Mouse (Mus musculus) olfactory bulb, adult 2 months (tissue): ENCODE results near the gene Dis3. TPM values are rescaled to one million over a fixed set of nuclear protein-coding genes. Genes with fewer than 3 reads are reported as not detected.

Source experiments
- H3K27ac ChIP-seq: fragments of 200-500 bp; 2 replicates; pipeline ENCODE4 v1.5.1; 2012; ENCODE audit warnings: low read depth, low read length; ENCODE audit not compliant: insufficient read depth
- H3K4me1 ChIP-seq: fragments of 200-500 bp; 2 replicates; pipeline ENCODE4 v1.6.1; 2012; ENCODE audit warnings: low read length; ENCODE audit not compliant: control insufficient read depth, insufficient read depth
- H3K4me3 ChIP-seq: fragments of 200-500 bp; 2 replicates; pipeline ENCODE4 v1.5.1; 2012; ENCODE audit warnings: mild to moderate bottlenecking, low read depth, low read length, moderate library complexity; ENCODE audit not compliant: insufficient read depth
- CTCF ChIP-seq: fragments of 200-500 bp; IDR thresholded peaks from 2 replicates; pipeline ENCODE4 v1.5.1; 2012; ENCODE audit warnings: low read depth, mild to moderate bottlenecking, low read length, moderate library complexity; ENCODE audit not compliant: insufficient read depth
- POLR2A ChIP-seq: fragments of 200-500 bp; IDR thresholded peaks from 2 replicates; pipeline ENCODE4 v1.6.1; 2012; ENCODE audit warnings: mild to moderate bottlenecking, low read depth, low read length, moderate library complexity; ENCODE audit not compliant: insufficient read depth
- WGBS: fragments of 180-500 bp; shearing (Covaris S2); methylation state at CpG from one replicate; pipeline ENCODE4 v1.1.7; 2018; 5-methylcytosine and 5-hydroxymethylcytosine counted together
- polyA plus RNA-seq: library from polyadenylated mRNA; stranded (reverse); fragments of >200 nt; gene quantifications from 2 replicates; pipeline ENCODE4 v1.2.4, GENCODE M21; 2012; ENCODE audit warnings: low replicate concordance; ENCODE audit not compliant: missing spikeins, insufficient read depth, insufficient read length

Dis3 gene
- polyA plus RNA-seq, 1 experiment = not detected

DNA sequence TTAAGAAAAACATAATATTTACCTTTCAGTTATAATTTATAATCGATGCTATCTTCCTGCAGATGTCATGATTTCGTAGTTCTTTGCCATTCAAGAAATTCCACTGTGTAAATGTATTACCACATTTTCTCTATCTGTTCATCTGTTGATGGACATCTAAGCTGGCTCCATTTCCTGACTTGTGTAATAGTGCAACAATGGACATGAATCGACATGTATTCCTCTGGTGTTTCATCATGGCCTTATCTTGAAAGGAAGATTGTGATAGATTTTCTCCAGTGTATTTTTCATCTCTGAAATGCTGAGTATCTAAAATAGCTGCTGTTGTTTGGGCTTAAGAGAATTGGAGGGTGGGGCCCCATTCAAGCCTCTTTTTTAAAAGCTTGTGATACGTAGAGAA lies 27.1 kb upstream of the Dis3 start:
- WGBS = 96% methylated on average over 4 of the region's 4 CpGs
- no peak overlapping the region for H3K4me3 ChIP-seq
- no peaks in the 10 kb centered on the region for H3K4me1 ChIP-seq
- no peak overlapping the region for H3K27ac ChIP-seq
- TF ChIP-seq POLR2A (no peak), CTCF (no peak)

- H3K4me1 ChIP-seq = no peaks in the 10 kb centered on the region
- WGBS = 91% methylated on average over 4 of the region's 4 CpGs
- no peak overlapping the region for H3K27ac ChIP-seq
- TF ChIP-seq POLR2A (no peak), CTCF (no peak)
- no peak overlapping the region for H3K4me3 ChIP-seq
Measured at GRCm38 (mm10) chr14:99124076-99124475, 24.5 kb upstream of the Dis3 start.

DNA sequence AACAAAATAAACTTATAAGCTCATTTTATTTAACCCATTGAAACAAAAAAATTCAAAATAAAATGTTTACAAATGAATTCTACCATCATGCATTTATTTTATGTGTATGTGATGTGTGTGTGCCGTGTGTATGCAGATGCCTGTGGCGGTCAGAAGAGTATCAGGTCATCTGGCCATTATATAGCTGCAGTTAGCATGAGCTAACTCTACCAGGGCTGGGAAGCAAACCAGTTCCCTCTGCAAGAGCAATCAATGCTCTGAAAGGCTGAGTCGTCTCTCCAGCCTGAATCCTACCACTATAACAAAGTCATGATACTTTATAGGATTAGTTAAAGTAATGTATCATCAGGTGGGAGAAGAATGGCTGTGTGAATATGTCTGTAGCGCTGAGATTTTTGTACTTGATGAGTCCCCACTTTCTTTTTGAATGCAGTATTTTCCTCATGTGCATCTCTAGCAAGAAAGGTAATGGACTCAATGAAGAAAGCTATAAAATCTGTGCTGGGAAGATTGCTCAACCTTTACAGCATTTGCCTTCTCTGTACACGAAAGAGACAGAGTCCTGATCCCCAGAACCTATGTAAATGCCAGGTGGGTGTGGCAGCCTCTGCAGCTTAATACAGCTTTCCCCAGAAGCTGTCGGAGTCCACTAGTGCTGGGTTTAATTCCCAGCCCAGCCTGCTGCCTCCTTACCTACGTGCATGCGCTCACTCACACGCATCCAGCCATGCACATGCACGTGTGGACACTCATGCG lies 22.2 kb upstream of the Dis3 start:
- TF ChIP-seq CTCF = no peak
- no peak for TF ChIP-seq POLR2A
- Histone ChIP-seq H3K4me1 (no peaks in the 10 kb centered on the region), H3K27ac (no peak overlapping the region), H3K4me3 (no peak overlapping the region)
- WGBS = 80% methylated on average over 11 of the region's 11 CpGs

DNA sequence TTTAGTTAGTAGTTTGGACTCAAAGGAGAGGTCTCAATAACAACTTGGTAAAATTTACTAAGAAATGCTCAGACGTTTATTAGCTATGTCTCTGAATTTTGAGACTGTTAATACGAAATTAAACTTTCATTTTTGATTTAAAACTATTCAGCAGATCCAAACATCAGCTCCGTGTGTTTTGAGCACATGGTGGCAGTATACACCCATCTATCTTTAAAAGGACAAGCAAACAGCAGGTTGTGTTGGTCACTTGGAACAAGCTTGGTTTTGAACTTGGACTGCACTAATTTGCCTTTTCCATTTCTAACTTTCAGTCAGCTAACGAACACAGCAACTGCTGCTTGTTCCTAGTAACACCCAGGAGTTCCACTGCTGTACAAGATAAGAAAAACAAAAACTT lies 18.0 kb upstream of the Dis3 start:
- 77% methylated on average over 4 of the region's 4 CpGs for WGBS
- Histone ChIP-seq H3K27ac (no peak overlapping the region), H3K4me1 (no peaks in the 10 kb centered on the region), H3K4me3 (no peak overlapping the region)
- no peak for TF ChIP-seq CTCF
- no peak for TF ChIP-seq POLR2A

DNA sequence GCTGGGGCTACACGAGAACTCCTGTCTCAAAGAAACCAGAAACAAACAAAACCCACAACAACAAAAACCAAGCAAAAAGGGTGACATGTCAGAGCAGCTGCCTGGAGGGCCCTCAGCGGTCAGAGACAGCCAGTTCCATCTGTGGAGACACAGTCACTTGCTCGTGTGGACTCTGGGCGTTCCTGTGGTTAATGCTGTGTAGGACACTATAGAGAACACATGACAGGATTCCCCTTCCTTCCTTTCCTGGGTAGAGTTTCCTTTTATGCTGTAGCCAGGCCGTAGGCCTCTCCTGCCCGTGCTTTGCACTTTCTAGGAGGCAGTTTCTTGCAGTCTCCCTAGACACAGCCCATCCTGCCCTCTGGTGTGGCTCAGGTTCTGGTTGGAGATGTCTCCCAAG lies 9.2 kb upstream of the Dis3 start:
- no peak overlapping the region for H3K4me3 ChIP-seq
- WGBS = 88% methylated on average over 6 of the region's 6 CpGs
- H3K27ac ChIP-seq = no peak overlapping the region
- H3K4me1 ChIP-seq = no peaks in the 10 kb centered on the region
- TF ChIP-seq CTCF = no peak
- no peak for TF ChIP-seq POLR2A

DNA sequence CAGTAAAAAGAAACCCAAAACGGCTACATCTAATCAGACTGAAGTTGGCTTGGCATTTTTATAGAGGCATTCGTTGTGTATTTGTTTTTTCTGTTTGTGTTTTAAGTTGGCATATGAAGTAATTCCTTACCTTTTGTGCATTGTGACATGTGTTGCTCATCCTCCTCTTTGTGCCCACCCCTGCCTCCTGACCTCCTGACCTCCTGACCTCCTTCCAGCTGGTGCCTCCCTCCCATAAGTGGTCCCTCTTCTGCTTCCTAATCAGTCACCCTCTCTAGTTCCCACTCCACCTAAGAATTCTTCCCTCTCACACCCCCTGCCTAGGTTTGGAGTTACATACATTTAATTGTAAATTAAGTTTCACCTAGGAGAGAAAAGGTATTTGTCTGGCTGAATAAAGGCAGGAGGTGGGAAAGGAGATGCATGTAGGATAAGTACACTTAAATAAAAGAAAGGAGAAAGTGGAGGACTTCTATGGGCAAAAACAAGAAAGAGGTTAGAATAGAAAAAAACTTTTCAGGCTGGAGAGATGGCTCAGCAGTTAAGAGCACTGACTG lies 8.1 kb upstream of the Dis3 start:
- no peaks in the 10 kb centered on the region for H3K4me1 ChIP-seq
- TF ChIP-seq POLR2A = no peak
- TF ChIP-seq CTCF = no peak
- no peak overlapping the region for H3K27ac ChIP-seq
- 88% methylated on average over 2 of the region's 2 CpGs for WGBS
- H3K4me3 ChIP-seq = no peak overlapping the region

DNA sequence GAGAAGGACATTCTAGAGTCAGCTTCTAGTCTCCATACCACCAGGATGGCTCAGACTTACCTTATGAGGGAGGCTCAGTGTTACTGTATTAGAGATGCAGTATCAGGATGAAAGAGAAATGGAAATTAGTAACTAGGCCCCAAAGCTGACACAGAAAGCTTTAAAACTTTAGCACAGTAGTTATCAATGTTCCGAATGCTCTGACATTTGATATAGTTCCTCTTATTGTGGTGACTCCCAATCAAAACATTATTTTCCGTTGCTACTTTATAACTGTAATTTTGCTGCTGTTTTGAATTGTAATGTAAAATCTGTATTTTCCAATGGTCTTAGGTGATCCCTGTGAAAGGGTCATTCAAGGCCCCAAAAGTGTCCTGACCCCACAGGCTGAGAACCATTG lies 7.1 kb upstream of the Dis3 start:
- Histone ChIP-seq H3K4me1 (no peaks in the 10 kb centered on the region), H3K4me3 (no peak overlapping the region), H3K27ac (no peak overlapping the region)
- no peak for TF ChIP-seq CTCF
- TF ChIP-seq POLR2A = no peak
- 89% methylated on average over 2 of the region's 2 CpGs for WGBS

DNA sequence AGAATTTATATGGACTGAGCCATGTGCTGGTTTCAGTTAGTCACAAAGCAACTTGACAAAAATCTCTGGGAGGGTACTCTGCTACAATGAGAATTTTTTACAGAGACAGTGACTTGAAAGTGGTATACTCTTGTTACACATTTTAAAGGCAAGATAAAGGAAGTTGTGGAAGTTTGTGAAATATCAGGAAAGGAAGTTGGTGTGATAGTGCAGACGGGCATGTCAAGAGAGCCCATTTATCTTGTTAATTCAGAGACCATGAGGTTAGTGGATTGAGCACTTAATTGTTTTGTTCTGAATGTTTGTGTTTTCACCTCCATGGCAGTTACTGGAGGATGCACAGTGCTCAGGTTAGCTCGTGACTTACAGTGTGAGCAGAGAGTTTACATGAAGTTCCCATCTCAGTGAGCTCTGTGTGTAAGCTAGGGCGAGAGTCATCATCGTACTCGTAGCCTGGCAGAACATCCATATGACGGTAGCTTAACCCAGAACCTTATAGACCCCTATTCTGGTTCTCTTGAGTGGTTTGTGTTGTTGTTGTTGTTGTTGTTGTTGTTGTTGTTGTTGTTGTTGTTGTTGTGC lies 5.1 kb upstream of the Dis3 start:
- no peaks in the 10 kb centered on the region for H3K4me1 ChIP-seq
- TF ChIP-seq CTCF = no peak
- WGBS = 97% methylated on average over 6 of the region's 6 CpGs
- H3K4me3 ChIP-seq = no peak overlapping the region
- no peak overlapping the region for H3K27ac ChIP-seq

- H3K4me1 ChIP-seq = no peaks in the 10 kb centered on the region
- no peak overlapping the region for H3K4me3 ChIP-seq
- no peak for TF ChIP-seq POLR2A
- TF ChIP-seq CTCF = no peak
- WGBS = 93% methylated on average over 4 of the region's 4 CpGs
- no peak overlapping the region for H3K27ac ChIP-seq
Measured at GRCm38 (mm10) chr14:99103050-99103449, 3.5 kb upstream of the Dis3 start.
